Mouse (Mus musculus) myocyte (in vitro differentiated cells): ENCODE measurements around the gene Bag1.

Source experiments
- MAX ChIP-seq: IDR thresholded peaks from one replicate; pipeline ENCODE4 v1.6.1; 2011; ENCODE audit warnings: low read depth, mild to moderate bottlenecking, control low read depth
- POLR2A ChIP-seq: IDR thresholded peaks from one replicate; pipeline ENCODE4 v1.6.1; 2011; ENCODE audit warnings: low read depth, mild to moderate bottlenecking, control low read depth, moderate library complexity; ENCODE audit not compliant: insufficient read length
- REST ChIP-seq: IDR thresholded peaks from one replicate; pipeline ENCODE4 v1.6.1; 2011; ENCODE audit warnings: mild to moderate bottlenecking, control low read depth, moderate library complexity; ENCODE audit not compliant: insufficient read depth, insufficient read length

- TF ChIP-seq REST = no peak
- TF ChIP-seq POLR2A = no peak
- TF ChIP-seq MAX = no peak
These were observed 48.2 kb upstream of the Bag1 start for GRCm38 (mm10) chr4:40996302-40996701.
